Mouse (Mus musculus) neutrophil, adult 59 days (primary cell): ENCODE data around the gene Hsd17b1. TPM values are rescaled to one million over a fixed set of nuclear protein-coding genes. Genes with fewer than 3 reads are reported as not detected.

Experiments used
- total RNA-seq, 2 experiments: library from RNA; stranded (reverse); gene quantifications; 1 replicate in 1 of 2; 2 replicates in 1 of 2; pipeline ENCODE4 v1.2.4; 2023

Gene Hsd17b1
- under 1 TPM; 0.46 to 0.78 TPM for total RNA-seq

DNA sequence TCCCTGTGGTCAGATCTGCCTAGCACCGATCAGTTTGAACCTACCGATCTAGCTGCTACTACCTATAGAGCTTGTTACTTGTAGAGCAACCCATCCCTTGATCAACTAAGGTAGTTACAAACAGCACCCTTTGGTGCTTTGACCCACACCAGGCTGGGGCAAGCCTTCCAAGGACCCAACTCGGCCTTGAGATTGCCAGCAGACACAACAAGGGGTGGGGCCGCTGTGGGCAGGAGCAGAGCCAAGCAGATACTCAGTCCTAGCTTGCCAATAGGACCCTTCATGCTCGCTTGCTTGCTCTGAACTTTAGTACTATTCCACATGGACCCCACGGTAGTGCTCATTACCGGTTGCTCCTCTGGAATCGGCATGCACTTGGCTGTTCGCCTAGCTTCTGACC, at the start of gene Hsd17b1:
TSS of gene Hsd17b1 (plus strand) at position 291 of the 400 bp plus-strand sequence.

DNA sequence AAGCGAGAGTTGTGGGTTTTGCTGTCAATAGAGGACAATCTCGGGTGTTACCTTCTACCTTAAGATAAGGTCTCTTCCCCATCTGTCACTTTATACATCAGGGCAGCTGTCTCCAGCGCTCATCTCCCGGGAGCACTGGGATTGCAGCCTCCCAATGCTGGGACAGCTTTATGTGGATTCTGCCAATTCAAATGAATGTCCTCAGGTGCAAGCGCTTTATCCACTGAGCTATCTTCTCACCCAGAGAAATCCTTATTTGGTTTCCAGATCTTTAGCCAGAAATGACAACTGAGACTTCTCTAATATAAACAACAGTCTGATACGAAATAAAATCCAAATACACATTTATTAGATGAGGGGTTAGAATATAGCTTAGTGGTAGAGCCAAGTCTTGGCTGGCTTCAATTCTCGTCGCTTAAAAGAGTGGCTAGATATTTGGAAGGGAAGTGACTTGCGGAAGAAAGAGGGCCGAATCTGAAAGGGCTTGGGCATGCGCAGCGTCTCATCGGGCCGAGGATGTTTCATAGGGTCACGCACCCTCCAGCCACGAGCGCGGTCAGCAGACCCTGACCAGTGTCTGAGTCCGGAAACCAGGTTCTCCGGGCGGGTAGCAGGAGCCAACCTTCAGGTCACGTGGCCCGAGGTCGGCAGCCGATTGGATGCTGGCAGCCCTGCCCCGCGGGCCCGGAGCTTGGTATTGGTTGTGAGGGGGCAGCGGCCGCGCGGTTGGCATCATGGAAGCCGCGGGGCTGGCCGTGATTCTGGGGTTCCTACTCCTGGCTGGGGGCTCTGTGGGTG, 8.6 kb upstream of the Hsd17b1 start, which contains the start of gene Naglu:
TSS of gene Naglu (plus strand) at position 622 of the 798 bp plus-strand sequence.

DNA sequence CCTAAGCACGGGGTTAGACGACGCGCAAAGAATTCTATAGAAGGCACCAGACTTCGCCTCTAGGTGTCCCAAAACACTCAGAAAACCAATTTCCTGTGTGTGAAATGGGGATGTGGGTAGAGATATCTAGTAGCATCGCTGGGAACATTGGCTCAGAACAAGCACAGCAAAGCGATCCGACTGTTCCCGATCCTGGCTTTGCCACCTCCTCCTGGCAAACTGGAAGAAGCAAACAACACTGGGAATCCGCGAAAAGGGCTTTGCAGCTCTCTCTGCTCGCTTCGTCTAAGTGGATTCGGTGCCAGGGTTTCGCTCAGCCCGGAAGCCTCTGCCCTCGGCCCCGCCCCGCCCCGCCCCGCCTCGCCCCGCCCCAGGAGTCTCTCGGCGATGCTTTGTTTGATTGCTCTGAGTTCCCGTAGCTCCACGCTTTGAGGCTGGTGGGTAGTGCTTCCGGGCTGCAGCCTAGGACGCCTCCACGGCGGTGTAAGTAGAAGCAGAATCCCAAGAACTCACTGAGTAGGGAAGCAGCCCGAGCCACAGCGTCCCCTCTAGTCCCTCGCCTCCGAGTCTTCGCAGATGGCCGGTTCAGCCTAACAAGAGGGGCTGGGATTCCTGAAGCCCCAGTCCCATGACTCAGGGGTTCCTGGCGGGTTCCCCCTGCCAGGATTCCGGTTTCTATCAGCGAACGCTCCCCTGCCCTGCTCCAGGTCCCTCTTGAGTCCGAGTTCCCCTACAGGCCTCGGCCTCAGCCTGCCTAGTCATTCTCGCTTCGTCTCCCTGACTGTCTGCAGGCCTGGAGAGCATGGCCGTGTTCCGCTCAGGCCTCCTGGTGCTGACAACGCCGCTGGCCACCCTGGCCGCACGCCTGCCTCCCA, 4.2 kb downstream of the Hsd17b1 start, which contains the start of gene Coasy:
TSS of gene Coasy (plus strand) at position 358 of the 875 bp plus-strand sequence.

GRCm38 (mm10) chr11:101086756-101087681, 8.8 kb downstream of the Hsd17b1 start, which contains the start of gene Mlx:
TSS of gene Mlx (plus strand) at chr11:101087277.

DNA sequence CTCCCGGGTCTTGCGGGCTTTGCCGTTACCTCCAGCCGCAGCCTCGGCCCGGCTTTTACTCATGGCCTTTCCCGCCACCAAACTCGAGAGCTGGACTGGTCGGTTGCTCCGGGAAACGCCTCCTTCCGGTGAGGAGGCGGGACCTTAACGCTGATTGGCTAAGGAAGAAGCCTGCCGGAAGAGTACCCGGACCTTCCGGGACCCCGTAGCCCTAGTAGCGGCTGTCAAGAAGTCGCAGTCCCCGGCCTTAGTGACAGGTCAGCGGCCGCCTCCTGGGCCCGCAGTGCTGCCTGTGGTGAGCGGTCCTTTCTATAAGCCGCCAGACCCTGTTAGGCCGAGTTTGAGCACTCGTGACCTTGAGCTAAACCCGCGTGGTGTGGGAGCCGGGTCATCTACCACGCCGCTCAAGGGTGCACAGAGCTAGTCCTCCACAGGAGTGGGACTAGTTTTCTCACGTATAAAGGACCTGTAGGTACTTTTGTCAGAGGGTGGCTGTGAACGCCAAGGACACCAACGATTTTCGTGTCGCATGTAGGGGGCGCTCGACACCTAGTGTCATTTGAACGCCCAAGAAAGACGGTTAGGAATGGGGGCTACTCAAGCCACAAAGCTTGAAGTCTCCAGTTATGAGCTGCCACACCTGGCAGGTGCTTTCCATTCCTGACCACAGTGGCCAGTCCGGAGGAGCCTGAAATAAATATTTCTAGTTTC, 17.3 kb downstream of the Hsd17b1 start, which contains the start of gene Psmc3ip:
TSS of gene Psmc3ip (minus strand) at position 123 of the 711 bp plus-strand sequence.

DNA sequence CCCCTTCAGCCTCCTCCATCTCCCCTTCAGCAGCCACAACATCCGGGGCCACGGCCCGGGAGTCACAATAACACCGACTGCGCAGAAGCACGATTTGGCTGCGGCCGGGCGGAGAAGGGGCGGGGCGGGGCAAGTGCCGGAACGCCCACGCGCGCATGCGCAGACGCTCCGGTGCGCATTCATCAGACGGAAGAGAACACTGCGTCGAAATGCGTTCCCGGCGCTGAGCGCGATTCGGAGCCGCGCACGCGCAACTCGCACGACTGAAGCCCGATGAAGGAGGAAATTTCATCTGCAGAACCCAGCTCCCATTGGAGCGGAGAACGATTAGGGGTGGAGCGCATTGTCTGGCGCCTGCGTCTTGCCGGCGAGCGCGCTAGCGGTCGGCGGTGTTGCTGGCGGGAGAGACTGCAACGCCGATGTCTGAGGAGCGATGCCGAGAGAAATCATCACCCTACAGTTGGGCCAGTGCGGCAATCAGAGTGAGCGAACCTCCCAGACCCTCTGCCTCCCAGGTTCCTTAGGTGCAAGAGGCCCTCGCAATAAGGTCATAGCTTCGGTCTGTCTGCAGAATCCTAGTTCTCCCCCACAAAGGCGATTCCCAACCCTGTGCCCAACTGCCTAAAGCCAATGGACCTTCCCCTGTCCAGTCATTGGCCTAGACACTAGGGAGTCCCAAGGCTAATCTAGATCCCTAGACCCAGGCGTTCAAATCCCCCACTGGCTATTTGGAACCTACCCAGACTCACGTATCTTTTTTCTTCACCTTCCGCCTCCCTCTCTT, 41.7 kb downstream of the Hsd17b1 start, which contains the start of the genes Retreg3 and Tubg1:
TSS of gene Retreg3 (minus strand) at position 133 of the 784 bp plus-strand sequence.
TSS of gene Tubg1 (plus strand) at position 178 of the 784 bp plus-strand sequence.

Other genes with a start within 250 kb of the Hsd17b1 start
- 10 to 100 TPM; 91.5 to 97.7 TPM for gene Stat5b, start 227.7 kb upstream of the Hsd17b1 start, total RNA-seq
- gene Stat5a, start 219.1 kb upstream of the Hsd17b1 start, total RNA-seq, result 10 to 100 TPM; 27.8 to 30.0 TPM
- gene Stat3, start 138.9 kb upstream of the Hsd17b1 start, total RNA-seq, result 100 to 1,000 TPM; 260 to 273 TPM
- 1 to 10 TPM in 1 of 2 experiments, under 1 TPM in 1; 0.49 to 1.3 TPM for gene Cavin1, start 107.5 kb upstream of the Hsd17b1 start, total RNA-seq
- gene Atp6v0a1, start 69.0 kb upstream of the Hsd17b1 start, total RNA-seq, result 100 to 1,000 TPM; 105 to 107 TPM
- gene Naglu, start 8.4 kb upstream of the Hsd17b1 start, total RNA-seq, result 1 to 10 TPM; 7.4 to 9.3 TPM
- 10 to 100 TPM; 11.1 to 13.6 TPM for gene Coasy, start 4.2 kb downstream of the Hsd17b1 start, total RNA-seq
- 10 to 100 TPM; 37.4 to 40.4 TPM for gene Mlx, start 8.9 kb downstream of the Hsd17b1 start, total RNA-seq
- gene Psmc3ip, start 17.0 kb downstream of the Hsd17b1 start, total RNA-seq, result 1 to 10 TPM; 5.2 to 5.7 TPM
- gene Retreg3, start 41.5 kb downstream of the Hsd17b1 start, total RNA-seq, result 10 to 100 TPM; 29.8 to 31.7 TPM
- 10 to 100 TPM; 12.9 to 17.0 TPM for gene Tubg1, start 41.5 kb downstream of the Hsd17b1 start, total RNA-seq
- gene Tubg2, start 77.5 kb downstream of the Hsd17b1 start, total RNA-seq, result 1 to 10 TPM; 1.5 to 2.0 TPM
- gene Cntnap1, start 92.1 kb downstream of the Hsd17b1 start, total RNA-seq, result under 1 TPM; 0.47 to 0.79 TPM
- 1 to 10 TPM; 2.6 to 3.3 TPM for gene Plekhh3, start 92.9 kb downstream of the Hsd17b1 start, total RNA-seq
- under 1 TPM; 0.33 to 0.35 TPM for gene Ccr10, start 97.0 kb downstream of the Hsd17b1 start, total RNA-seq
- 10 to 100 TPM; 46.8 to 51.8 TPM for gene Ezh1, start 148.1 kb downstream of the Hsd17b1 start, total RNA-seq
- gene Ramp2, start 167.6 kb downstream of the Hsd17b1 start, total RNA-seq, result not detected
- gene Vps25, start 175.3 kb downstream of the Hsd17b1 start, total RNA-seq, result 10 to 100 TPM; 62.8 to 67.7 TPM
- 1 to 10 TPM in 1 of 2 experiments, under 1 TPM in 1; 0.64 to 2.3 TPM for gene Wnk4, start 182.2 kb downstream of the Hsd17b1 start, total RNA-seq
- 1 to 10 TPM; 1.2 to 2.1 TPM for gene Cntd1, start 200.6 kb downstream of the Hsd17b1 start, total RNA-seq
- gene Coa3, start 200.7 kb downstream of the Hsd17b1 start, total RNA-seq, result 10 to 100 TPM; 31.6 to 34.4 TPM
- gene Becn1, start 223.9 kb downstream of the Hsd17b1 start, total RNA-seq, result 100 to 1,000 TPM; 143 to 152 TPM
- 10 to 100 TPM; 64.4 to 73.2 TPM for gene Psme3, start 237.8 kb downstream of the Hsd17b1 start, total RNA-seq
- 1 to 10 TPM; 3.4 TPM for gene Aoc2, start 246.7 kb downstream of the Hsd17b1 start, total RNA-seq